Mouse (Mus musculus) intestine, embryonic 16.5 days (tissue): ENCODE results near the gene Abl1. TPM values are rescaled to one million over a fixed set of nuclear protein-coding genes. Genes with fewer than 3 reads are reported as not detected.

Source experiments
- ATAC-seq: fragments of 200-750 bp; cut with Nextera tagmentation; 2 replicates; pipeline ENCODE4 v1.8.0; 2017; ENCODE audit warnings: moderate TSS enrichment, moderate library complexity
- H3K27ac ChIP-seq: fragments of 300-500 bp; sonication (generic); 2 replicates; pipeline ENCODE4 v1.5.1; 2014; ENCODE audit warnings: mild to moderate bottlenecking, low read length
- H3K27me3 ChIP-seq: fragments of 300-500 bp; sonication (generic); replicated peaks from 2 replicates; pipeline ENCODE4 v1.6.1; 2014; ENCODE audit warnings: low read length, control low read depth, mixed read lengths; ENCODE audit not compliant: control insufficient read depth, insufficient read depth
- H3K36me3 ChIP-seq: fragments of 300-500 bp; sonication (generic); 2 replicates; pipeline ENCODE4 v1.6.1; 2014; ENCODE audit warnings: low read length, control low read depth; ENCODE audit not compliant: control insufficient read depth, insufficient read depth
- H3K4me1 ChIP-seq: fragments of 300-500 bp; sonication (generic); 2 replicates; pipeline ENCODE4 v1.6.1; 2014; ENCODE audit warnings: low read length, control low read depth, mixed read lengths; ENCODE audit not compliant: control insufficient read depth, insufficient read depth
- H3K4me2 ChIP-seq: fragments of 300-500 bp; sonication (generic); 2 replicates; pipeline ENCODE4 v1.6.1; 2014; ENCODE audit warnings: low read depth, low read length, control low read depth
- H3K4me3 ChIP-seq: fragments of 300-500 bp; sonication (generic); 2 replicates; pipeline ENCODE4 v1.5.1; 2014; ENCODE audit warnings: mild to moderate bottlenecking, low read length
- H3K9ac ChIP-seq: fragments of 300-500 bp; sonication (generic); 2 replicates; pipeline ENCODE4 v1.6.1; 2014; ENCODE audit warnings: low read depth, low read length
- H3K9me3 ChIP-seq: fragments of 300-500 bp; sonication (generic); 2 replicates; pipeline ENCODE4 v1.6.1; 2016; ENCODE audit warnings: low read length, control low read depth; ENCODE audit not compliant: control insufficient read depth
- WGBS: fragments of 180-500 bp; shearing (Covaris S2); extraction: QIAGEN DNeasy Blood & Tissue Kit; methylation state at CpG from one replicate; pipeline ENCODE4 v1.1.7; 2014; 5-methylcytosine and 5-hydroxymethylcytosine counted together
- polyA plus RNA-seq: library from polyadenylated mRNA; unstranded; fragments of >200 nt; fragmentation: Nextera tagmentation; extraction: Ambion mirVana; gene quantifications from 2 replicates; pipeline ENCODE4 v1.2.1, GENCODE M21; 2015

Abl1 gene
- polyA plus RNA-seq, 1 experiment from 2014 or later, result 25.1 TPM

DNA sequence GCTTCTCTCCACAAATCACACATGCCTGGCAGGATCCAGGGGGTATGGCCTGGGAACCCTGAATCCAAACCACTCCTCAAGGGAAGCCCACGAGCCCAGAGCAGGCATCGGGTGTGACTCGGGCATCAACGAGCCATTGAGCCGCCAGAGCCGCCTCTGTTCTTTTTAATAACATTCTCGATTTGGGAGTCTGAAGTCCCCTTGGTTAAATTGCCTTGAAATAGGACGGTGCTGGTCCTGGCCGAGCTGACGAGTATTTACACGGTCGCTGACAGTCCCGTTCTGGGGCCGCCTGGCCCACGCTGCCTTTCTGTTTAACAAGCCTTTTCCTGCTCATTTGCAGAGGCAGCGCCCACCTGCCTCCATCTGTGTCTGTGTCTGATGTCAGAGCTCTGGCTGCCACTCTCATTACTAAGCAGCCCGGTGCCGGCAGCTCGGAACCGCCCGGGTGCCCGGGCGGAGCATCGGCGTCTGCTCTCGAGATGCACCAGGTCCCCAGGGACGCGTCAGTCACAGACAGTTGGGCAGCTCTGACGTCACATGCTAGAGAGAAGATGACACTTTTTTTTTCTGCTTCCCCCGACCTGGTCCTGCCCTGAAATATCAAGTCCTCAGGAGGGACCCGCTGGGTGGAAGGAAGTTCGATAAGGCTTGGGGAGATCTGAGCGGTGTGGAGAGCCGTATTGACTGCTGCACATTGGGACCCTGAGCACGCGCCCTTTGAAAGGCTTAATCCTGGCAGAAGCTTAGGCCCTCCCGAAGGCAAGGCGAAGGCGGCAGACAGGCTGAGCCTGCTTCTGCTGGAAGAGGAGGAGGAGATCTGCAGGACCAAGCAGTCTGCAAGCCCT, 134.6 kb downstream of the Abl1 start:
- H3K27ac ChIP-seq, result no peak overlapping the region
- peak overlapping the region; percentile 39 for H3K4me2 ChIP-seq
- WGBS, result 17% methylated on average over 39 of the region's 39 CpGs
- H3K4me1 ChIP-seq, result peaks cover 8% of the 10 kb centered on the region; the same call in 1 of the 2 replicates
- ATAC-seq, result no peak; the same call in 1 of the 2 replicates
- H3K9me3 ChIP-seq, result no peaks in the 10 kb centered on the region
- no peaks in the 10 kb centered on the region for H3K36me3 ChIP-seq
- H3K4me3 ChIP-seq, result peak overlapping the region; percentile 22
- peak overlapping the region; percentile 13; the same call in 1 of the 2 replicates for H3K9ac ChIP-seq
- H3K27me3 ChIP-seq, result no peaks in the 10 kb centered on the region

DNA sequence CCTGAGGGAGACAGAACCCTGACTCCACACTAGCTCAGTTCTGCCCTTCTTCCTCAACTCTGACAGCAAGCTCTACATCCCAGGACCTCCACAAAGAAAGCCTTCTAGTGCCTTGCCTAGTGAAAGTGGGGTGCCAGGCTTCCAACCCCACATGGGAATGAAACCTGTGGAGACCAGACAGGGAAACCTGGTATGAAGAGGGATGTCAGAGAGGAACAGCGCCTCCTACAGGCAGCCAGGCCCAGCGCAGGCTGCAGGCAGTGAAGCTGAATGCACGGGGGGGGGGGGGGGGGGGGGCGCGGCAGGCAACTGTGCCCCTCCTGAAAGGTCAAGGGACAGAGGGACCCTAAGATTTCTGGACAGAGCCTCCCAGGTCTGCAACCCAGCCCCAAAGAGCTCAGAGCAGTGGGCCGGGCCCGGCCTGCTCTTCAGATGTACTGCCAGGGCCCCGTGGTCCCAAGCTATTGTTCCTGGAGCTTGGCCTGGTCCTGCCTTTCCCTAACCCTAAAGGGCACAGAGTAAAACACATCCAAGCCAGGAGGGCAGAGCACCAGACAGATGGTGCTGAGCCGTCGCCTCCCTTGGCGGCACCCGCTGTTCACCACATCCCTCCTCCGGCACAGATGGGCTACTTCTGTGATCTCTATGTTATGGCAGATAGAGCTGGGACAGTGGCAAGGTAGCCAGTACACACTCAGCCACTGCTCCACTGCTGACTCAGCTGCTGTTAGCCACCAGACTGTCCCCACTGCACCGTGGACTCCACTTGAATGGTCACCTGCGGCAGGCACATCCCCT, 136.0 kb downstream of the Abl1 start:
- Histone ChIP-seq H3K4me2 (no peak overlapping the region), H3K4me3 (no peak overlapping the region), H3K27me3 (no peaks in the 10 kb centered on the region), H3K9ac (no peak overlapping the region), H3K27ac (no peak overlapping the region), H3K36me3 (no peaks in the 10 kb centered on the region), H3K9me3 (no peaks in the 10 kb centered on the region), H3K4me1 (peaks cover 15% of the 10 kb centered on the region; the same call in 1 of the 2 replicates)
- ATAC-seq, result no peak
- WGBS, result 71% methylated on average over 13 of the region's 15 CpGs

DNA sequence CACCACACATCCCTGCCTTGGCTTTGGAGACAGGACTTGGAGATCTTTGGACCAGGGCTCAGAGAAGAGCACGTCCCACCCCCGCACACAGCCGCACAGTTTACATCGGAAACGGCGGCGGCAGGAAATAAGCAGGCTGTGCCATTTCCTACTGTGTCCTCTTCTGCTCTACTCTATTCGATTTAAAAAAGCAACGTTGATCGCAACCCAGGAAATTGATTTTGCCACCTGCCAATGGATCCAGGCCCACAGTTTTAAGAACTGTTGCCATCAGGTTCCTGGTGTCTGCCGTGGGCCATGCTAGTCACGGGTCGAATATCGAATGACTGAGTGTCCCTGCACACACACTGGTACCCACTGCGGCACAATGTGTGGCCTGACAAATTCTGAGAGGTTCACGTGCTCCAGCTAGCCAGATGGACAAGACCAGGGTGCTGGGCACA, 137.3 kb downstream of the Abl1 start:
- Histone ChIP-seq H3K4me3 (no peak overlapping the region), H3K9ac (no peak overlapping the region), H3K27ac (no peak overlapping the region), H3K36me3 (no peaks in the 10 kb centered on the region), H3K27me3 (no peaks in the 10 kb centered on the region), H3K9me3 (no peaks in the 10 kb centered on the region), H3K4me1 (peaks cover 15% of the 10 kb centered on the region; the same call in 1 of the 2 replicates), H3K4me2 (no peak overlapping the region)
- ATAC-seq, result no peak
- WGBS, result 67% methylated on average over 16 of the region's 16 CpGs

DNA sequence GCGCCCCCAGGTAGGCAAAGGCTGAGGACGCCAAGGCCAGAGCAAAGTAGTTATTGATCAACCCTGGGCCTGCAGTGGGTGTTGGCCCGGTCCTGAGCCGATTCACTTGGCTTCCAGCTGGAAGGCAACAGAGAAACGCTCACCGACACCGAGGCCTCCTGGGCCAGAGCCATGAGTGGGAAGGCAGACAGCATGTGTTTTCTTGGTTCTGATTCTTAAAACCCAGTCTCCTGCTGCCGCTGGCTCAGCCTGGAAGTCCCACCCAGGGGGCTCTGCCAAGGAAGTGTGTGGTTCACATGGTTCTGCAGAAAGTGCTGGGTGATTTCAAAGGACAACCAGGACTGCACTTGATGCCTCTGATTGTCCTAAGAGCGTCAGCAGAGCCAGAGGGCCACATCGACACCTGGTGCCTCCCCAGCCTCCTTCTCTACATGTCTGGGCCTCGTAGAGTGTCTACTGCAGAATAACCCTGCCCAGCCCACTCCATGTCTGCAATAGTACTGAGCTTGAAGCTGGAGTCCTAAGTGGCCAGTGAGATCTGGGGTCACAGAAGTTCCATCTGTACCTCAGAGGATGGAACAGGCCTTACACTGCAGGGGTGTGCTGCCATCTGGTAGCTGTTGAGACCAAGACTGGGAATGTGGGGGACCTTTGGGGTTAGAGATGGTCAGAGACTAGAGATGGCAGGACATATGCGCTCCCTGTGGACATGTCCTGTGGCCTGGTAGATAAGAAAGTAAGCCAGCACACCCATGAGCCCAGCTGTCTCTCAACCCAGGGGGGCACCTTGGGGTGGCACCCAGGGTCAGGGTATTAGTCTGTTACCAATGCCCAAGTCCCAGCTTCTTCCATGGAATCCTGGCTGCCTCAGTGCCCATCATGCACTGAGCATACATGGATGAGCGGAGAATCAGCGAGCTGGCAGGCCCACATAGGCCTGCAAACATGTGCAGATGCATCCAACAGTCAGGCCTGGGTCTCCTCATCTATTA, 138.2 kb downstream of the Abl1 start:
- no peak for ATAC-seq
- no peak overlapping the region for H3K27ac ChIP-seq
- WGBS, result 76% methylated on average over 14 of the region's 14 CpGs
- H3K27me3 ChIP-seq, result no peaks in the 10 kb centered on the region; the same call in 1 of the 2 replicates
- no peak overlapping the region for H3K4me3 ChIP-seq
- no peak overlapping the region for H3K9ac ChIP-seq
- no peak overlapping the region for H3K4me2 ChIP-seq
- H3K36me3 ChIP-seq, result no peaks in the 10 kb centered on the region
- H3K4me1 ChIP-seq, result peaks cover 15% of the 10 kb centered on the region; the same call in 1 of the 2 replicates
- H3K9me3 ChIP-seq, result no peaks in the 10 kb centered on the region

- no peaks in the 10 kb centered on the region for H3K36me3 ChIP-seq
- H3K4me1 ChIP-seq, result peaks cover 8% of the 10 kb centered on the region; the same call in 1 of the 2 replicates
- H3K4me3 ChIP-seq, result no peak overlapping the region
- no peak for ATAC-seq
- no peaks in the 10 kb centered on the region for H3K9me3 ChIP-seq
- no peak overlapping the region for H3K27ac ChIP-seq
- WGBS, result 37% methylated on average over 7 of the region's 7 CpGs
- 0 out of 2 replicates have a peak overlapping the region, but pooled peaks have one; percentile 7 for H3K9ac ChIP-seq
- H3K27me3 ChIP-seq, result no peaks in the 10 kb centered on the region; the same call in 1 of the 2 replicates
- H3K4me2 ChIP-seq, result no peak overlapping the region
Observed at GRCm38 (mm10) chr2:31827877-31828276, 139.7 kb downstream of the Abl1 start.

- 24% methylated on average over 4 of the region's 4 CpGs for WGBS
- 0 out of 2 replicates have a peak overlapping the region, but pooled peaks have one; percentile 7 for H3K9ac ChIP-seq
- no peak for ATAC-seq
- 0 out of 2 replicates have a peak, but pooled peaks cover 7% of the 10 kb centered on the region for H3K4me1 ChIP-seq
- H3K4me3 ChIP-seq, result no peak overlapping the region
- no peaks in the 10 kb centered on the region for H3K36me3 ChIP-seq
- no peaks in the 10 kb centered on the region for H3K9me3 ChIP-seq
- H3K27ac ChIP-seq, result no peak overlapping the region
- no peak overlapping the region for H3K4me2 ChIP-seq
- H3K27me3 ChIP-seq, result no peaks in the 10 kb centered on the region; the same call in 1 of the 2 replicates
Observed at GRCm38 (mm10) chr2:31828311-31828825, 140.2 kb downstream of the Abl1 start.

GRCm38 (mm10) chr2:31836091-31836490, 147.9 kb downstream of the Abl1 start:
- no peak for ATAC-seq
- no peaks in the 10 kb centered on the region for H3K9me3 ChIP-seq
- H3K4me1 ChIP-seq, result peaks cover 3% of the 10 kb centered on the region; the same call in 1 of the 2 replicates
- WGBS, result 54% methylated on average over 10 of the region's 10 CpGs
- H3K27me3 ChIP-seq, result no peaks in the 10 kb centered on the region
- H3K27ac ChIP-seq, result no peak overlapping the region
- H3K36me3 ChIP-seq, result no peaks in the 10 kb centered on the region
- H3K9ac ChIP-seq, result no peak overlapping the region
- no peak overlapping the region for H3K4me3 ChIP-seq
- H3K4me2 ChIP-seq, result no peak overlapping the region

- Histone ChIP-seq H3K36me3 (no peaks in the 10 kb centered on the region), H3K9ac (no peak overlapping the region), H3K4me3 (no peak overlapping the region), H3K4me1 (peaks cover 3% of the 10 kb centered on the region; the same call in 1 of the 2 replicates), H3K4me2 (no peak overlapping the region), H3K27me3 (no peaks in the 10 kb centered on the region), H3K27ac (no peak overlapping the region), H3K9me3 (no peaks in the 10 kb centered on the region)
- ATAC-seq, result no peak
- 31% methylated on average over 6 of the region's 6 CpGs for WGBS
Observed at GRCm38 (mm10) chr2:31836985-31837384, 148.8 kb downstream of the Abl1 start.
